Mouse (Mus musculus) ovary, adult 18-20 months (tissue): ENCODE measurements around the gene Tdrd9.

Experiments
- DNase-seq: peaks from one replicate; pipeline ENCODE4 v3.0.0; 2022; ENCODE audit warnings: low spot score, mixed read lengths

The Tdrd9 gene

GRCm38 (mm10) chr12:112107685-112108084, 136.3 kb downstream of the Tdrd9 start:
- DNase-seq, result no peak

DNA sequence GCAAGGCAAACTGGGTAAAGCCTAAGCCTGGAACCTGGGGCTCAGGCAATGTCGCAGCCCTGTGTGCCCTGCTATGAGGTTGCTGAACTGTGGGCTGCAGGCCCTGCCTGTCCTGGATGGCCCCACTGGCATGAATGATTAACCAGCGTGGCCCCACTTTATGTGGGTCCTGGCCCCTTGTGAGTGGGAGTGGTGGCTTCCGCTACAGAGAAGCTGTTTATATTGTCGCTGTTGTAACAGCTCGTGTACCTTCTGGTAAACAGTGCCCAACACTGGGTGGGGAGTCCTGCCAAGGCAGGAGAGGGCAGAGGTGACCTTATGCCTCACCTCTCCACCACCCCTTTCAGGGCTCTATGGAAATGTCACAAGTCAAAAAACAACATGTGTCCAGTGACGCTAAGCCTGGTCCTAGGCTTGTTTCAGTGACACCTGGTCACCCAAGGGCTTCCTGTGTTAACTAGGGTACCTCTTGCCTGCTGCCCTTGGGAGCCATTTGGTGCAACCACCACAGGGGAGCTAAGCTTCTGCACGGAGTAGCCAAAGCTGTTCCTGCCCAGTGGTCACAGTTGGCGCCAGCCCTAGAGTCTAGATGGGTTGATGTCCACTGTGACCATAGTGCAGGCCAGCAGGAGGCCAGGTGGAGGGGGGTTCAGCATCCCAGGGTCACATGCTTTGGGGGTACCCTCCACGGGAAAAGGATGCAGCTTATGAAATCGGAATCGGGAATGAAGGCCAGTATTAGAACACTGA, 137.5 kb downstream of the Tdrd9 start:
- DNase-seq, result no peak

DNA sequence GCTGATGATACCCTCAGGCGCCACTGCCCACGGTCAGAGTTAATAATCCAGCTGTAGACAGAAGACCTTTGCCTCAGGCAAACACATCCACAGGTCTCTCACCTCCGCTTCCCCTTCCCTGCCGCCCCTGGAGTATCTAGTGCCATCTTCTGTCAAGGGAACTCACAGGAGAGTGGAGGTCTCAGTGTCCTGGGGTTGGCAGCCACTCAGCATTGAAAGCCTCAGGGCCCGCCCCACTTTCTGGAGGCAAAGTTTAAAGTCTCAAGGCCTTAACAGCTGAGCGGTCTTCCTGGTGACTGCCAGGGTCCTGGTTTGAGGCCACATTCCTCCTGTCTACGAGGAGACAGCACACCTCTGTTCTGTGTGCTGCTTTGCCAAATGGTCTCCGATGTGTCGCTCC, 138.3 kb downstream of the Tdrd9 start:
- no peak for DNase-seq

- DNase-seq, result no peak
Measured at GRCm38 (mm10) chr12:112111323-112111722, 140.0 kb downstream of the Tdrd9 start.

DNA sequence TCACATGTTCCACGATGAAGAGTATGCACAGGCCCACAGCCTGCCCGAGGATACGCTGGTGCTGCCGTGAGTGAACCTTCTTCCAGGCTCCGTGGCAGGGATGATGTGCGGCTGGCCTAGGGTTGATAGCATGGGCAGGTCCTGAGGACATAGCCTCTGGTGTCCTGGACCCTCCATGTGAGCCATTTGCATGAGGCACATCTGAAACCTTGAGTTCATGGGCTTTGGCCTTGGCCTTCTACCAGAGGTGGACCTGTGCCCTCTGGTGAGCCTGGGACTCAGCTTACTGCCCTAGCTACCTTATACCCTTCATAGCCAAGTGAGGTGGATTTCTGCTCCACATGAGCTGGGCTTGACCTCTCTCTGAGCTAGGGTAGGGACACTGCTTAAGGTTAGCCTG, 140.9 kb downstream of the Tdrd9 start:
- DNase-seq, result no peak

- no peak for DNase-seq
Measured at GRCm38 (mm10) chr12:112112686-112113396, 141.5 kb downstream of the Tdrd9 start.

DNA sequence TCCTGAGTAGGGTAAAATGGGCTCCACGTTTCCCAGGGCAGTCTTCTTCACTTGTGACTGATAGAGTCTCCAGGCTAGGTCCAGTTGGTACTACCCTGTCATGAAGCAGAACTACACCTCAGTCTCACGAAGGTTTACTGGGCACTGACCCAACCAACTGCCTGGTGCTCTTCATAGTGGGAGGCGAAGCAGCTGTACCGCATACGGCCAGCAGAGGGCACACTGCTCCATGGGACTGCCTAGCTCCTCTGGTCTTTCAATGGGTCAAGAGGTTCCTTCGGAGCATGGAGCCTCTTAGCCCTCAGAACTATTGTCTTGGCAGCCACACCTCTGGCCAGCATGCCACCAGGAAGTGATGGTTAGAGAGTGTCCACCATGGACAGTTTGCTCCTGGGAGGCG, 142.4 kb downstream of the Tdrd9 start:
- peak; percentile 57 for DNase-seq

DNA sequence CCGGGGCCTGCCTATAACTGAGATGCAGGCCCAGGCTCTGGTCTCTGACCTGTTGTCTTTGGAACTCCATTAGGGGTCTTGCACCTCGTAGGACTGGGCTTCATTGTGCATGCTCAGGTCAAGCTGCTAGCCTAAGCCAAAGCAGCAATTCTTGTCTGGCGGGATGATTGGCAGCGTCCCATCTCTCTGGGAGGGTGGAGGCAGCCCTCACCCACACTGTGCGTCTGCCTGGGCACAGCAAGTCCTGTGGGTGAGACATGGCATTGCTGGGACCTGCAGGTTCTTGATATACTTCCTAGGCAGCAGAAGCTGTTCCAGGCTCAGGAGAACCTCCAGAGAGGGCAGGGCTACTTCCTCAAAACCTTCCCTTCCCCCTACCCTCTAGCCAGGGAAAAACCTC, 145.6 kb downstream of the Tdrd9 start:
- no peak for DNase-seq

DNA sequence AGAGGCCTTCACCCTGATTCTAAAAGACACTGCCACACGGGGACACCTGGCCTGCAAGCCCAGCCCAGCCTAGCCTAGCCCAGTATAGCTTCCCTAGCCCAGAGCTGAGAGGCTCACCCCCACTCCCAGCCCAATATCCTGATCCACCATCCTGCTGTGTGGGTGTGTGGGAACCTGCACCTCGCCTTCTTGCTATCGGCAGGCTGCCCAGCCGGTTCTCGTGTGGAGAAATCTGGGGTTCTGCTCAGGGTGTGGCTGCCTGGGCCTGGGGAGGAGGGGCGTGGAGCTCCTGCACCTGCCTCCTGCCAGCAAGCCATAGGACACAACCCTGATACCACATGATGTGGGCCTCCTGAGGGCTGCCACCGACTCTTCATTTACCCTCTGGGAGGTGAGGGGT, 146.3 kb downstream of the Tdrd9 start:
- DNase-seq, result no peak
